Mouse (Mus musculus): ENCODE measurements at regions not wholly inside any gene's neighbourhood (a gene's known extent, or its start where the extent isn't known, plus 50 kb on each side); places are given as distances from the start of the nearest gene placed in this dataset.

GRCm38 (mm10) chr15:27316746-27317129 lies 149.7 kb upstream of the Ank start:
- DNase-seq (ENCODE audit: extremely low spot score, low spot score) = no peak
- Histone ChIP-seq H3K36me3 (replicated peaks) (no peaks in the 10 kb centered on the region), H3K9me3 (no peaks in the 10 kb centered on the region), H3K4me3 (no peak overlapping the region), H3K27me3 (ENCODE audit: poor library complexity, severe bottlenecking) (no peaks in the 10 kb centered on the region), H3K4me1 (no peaks in the 10 kb centered on the region), H3K27ac (no peak overlapping the region)
- 91% methylated on average over 1 of the region's 1 CpGs for WGBS

DNA sequence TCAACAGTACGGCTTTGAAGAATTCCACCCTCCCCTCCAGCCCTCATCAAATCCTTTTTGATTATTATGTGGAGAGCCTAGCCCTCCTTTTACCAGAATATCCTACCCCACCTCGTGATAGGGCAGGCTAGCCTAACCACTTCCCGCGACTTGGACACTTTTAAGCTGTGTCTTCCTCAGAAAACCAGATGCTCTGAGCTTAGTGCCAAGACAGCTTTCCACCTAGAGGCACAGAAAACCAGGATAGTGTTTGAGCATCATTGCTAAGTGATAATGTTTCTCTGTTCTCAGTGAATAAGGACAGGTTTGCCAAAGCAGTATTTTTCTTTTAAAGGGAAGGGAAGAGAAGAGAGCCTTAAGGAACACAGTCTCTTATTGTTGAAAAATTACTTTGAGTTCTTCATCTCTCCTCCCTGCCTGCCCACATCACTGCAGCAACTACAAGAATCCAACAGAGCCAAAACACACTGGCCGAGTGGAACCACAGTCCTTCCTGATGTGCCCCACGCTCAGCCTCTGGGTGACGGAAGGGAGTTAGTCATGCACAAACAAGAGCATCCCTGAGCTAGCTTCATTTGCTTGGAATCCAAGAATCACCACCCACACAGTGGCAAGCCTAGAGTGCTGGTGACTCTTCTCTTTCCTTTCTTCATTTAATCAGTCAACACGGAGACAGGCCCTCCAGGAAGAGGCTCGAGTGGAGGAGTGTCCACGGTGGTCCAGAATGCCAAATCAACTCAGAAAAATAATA lies 144.4 kb upstream of the Ank start:
- WGBS = 87% methylated on average over 10 of the region's 10 CpGs
- no peak for DNase-seq (ENCODE audit: extremely low spot score, low spot score)
- Histone ChIP-seq H3K36me3 (replicated peaks) (no peaks in the 10 kb centered on the region), H3K27ac (no peak overlapping the region), H3K9me3 (no peaks in the 10 kb centered on the region), H3K4me1 (no peaks in the 10 kb centered on the region), H3K4me3 (no peak overlapping the region), H3K27me3 (ENCODE audit: poor library complexity, severe bottlenecking) (peaks cover 6% of the 10 kb centered on the region; the same call in 1 of the 2 replicates)

GRCm38 (mm10) chr15:27325847-27326548 lies 140.5 kb upstream of the Ank start:
- Histone ChIP-seq H3K4me3 (no peak overlapping the region), H3K36me3 (replicated peaks) (no peaks in the 10 kb centered on the region), H3K27me3 (ENCODE audit: poor library complexity, severe bottlenecking) (peaks cover 6% of the 10 kb centered on the region; the same call in 1 of the 2 replicates), H3K4me1 (no peaks in the 10 kb centered on the region), H3K27ac (no peak overlapping the region), H3K9me3 (no peaks in the 10 kb centered on the region)
- WGBS = 29% methylated on average over 15 of the region's 15 CpGs
- DNase-seq (ENCODE audit: extremely low spot score, low spot score) = peak; percentile 51

GRCm38 (mm10) chr15:27326549-27326876 lies 140.0 kb upstream of the Ank start:
- DNase-seq (ENCODE audit: extremely low spot score, low spot score) = no peak
- peaks cover 6% of the 10 kb centered on the region; the same call in 1 of the 2 replicates for H3K27me3 ChIP-seq (ENCODE audit: poor library complexity, severe bottlenecking)
- H3K36me3 ChIP-seq (replicated peaks) = no peaks in the 10 kb centered on the region
- no peaks in the 10 kb centered on the region for H3K9me3 ChIP-seq
- no peak overlapping the region for H3K27ac ChIP-seq
- no peak overlapping the region for H3K4me3 ChIP-seq
- no peaks in the 10 kb centered on the region for H3K4me1 ChIP-seq
- WGBS = 76% methylated on average over 5 of the region's 5 CpGs

- H3K9me3 ChIP-seq = no peaks in the 10 kb centered on the region
- no peaks in the 10 kb centered on the region for H3K36me3 ChIP-seq (replicated peaks)
- DNase-seq (ENCODE audit: extremely low spot score, low spot score) = no peak
- H3K4me3 ChIP-seq = no peak overlapping the region
- no peaks in the 10 kb centered on the region for H3K4me1 ChIP-seq
- 90% methylated on average over 5 of the region's 5 CpGs for WGBS
- no peak overlapping the region for H3K27ac ChIP-seq
- H3K27me3 ChIP-seq (ENCODE audit: poor library complexity, severe bottlenecking) = peaks cover 6% of the 10 kb centered on the region; the same call in 1 of the 2 replicates
These were observed 138.7 kb upstream of the Ank start for GRCm38 (mm10) chr15:27327744-27328143.

- Histone ChIP-seq H3K4me3 (no peak overlapping the region), H3K27ac (no peak overlapping the region), H3K4me1 (no peaks in the 10 kb centered on the region), H3K9me3 (no peaks in the 10 kb centered on the region), H3K36me3 (replicated peaks) (no peaks in the 10 kb centered on the region), H3K27me3 (ENCODE audit: poor library complexity, severe bottlenecking) (peaks cover 6% of the 10 kb centered on the region; the same call in 1 of the 2 replicates)
- DNase-seq (ENCODE audit: extremely low spot score, low spot score) = no peak
- WGBS = 94% methylated on average over 2 of the region's 2 CpGs
These were observed 138.0 kb upstream of the Ank start for GRCm38 (mm10) chr15:27328441-27328840.

- WGBS = 73% methylated on average over 4 of the region's 4 CpGs
- H3K4me3 ChIP-seq = no peak overlapping the region
- H3K27me3 ChIP-seq (ENCODE audit: poor library complexity, severe bottlenecking) = no peaks in the 10 kb centered on the region
- no peaks in the 10 kb centered on the region for H3K36me3 ChIP-seq (replicated peaks)
- H3K9me3 ChIP-seq = no peaks in the 10 kb centered on the region
- H3K4me1 ChIP-seq = no peaks in the 10 kb centered on the region
- no peak for DNase-seq (ENCODE audit: extremely low spot score, low spot score)
- H3K27ac ChIP-seq = no peak overlapping the region
These were observed 126.4 kb upstream of the Ank start for GRCm38 (mm10) chr15:27340070-27340469.

GRCm38 (mm10) chr15:27341518-27341976 lies 124.9 kb upstream of the Ank start:
- Histone ChIP-seq H3K27me3 (ENCODE audit: poor library complexity, severe bottlenecking) (no peaks in the 10 kb centered on the region), H3K36me3 (replicated peaks) (no peaks in the 10 kb centered on the region), H3K4me3 (no peak overlapping the region), H3K27ac (no peak overlapping the region), H3K4me1 (no peaks in the 10 kb centered on the region), H3K9me3 (no peaks in the 10 kb centered on the region)
- 85% methylated on average over 5 of the region's 5 CpGs for WGBS
- no peak for DNase-seq (ENCODE audit: extremely low spot score, low spot score)

- Histone ChIP-seq H3K9me3 (no peaks in the 10 kb centered on the region), H3K4me1 (no peaks in the 10 kb centered on the region)
- 87% methylated on average over 6 of the region's 6 CpGs for WGBS
These were observed 108.0 kb upstream of the Ank start for GRCm38 (mm10) chr15:27358441-27358840.

DNA sequence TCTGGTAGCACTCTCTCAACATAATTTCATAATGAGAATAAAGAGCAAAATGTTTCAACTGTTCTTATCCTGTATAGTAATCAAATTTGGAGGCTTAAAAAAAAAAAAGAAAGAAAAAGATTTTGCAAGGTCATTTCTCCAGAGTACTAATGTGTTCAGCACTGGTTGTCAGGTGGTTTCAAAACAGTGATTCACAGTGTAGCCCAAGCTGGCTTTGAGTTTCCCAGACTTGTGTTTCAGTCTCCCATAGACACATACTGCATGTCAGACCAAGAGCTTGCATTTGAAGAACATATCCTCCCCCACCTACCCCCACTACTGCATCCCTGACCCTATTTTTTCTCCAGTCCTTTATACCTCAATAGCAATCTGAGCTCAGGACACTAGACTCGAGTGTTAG lies 107.2 kb upstream of the Ank start:
- Histone ChIP-seq H3K4me3 (no peak overlapping the region), H3K4me1 (no peaks in the 10 kb centered on the region), H3K36me3 (replicated peaks) (no peaks in the 10 kb centered on the region), H3K27me3 (ENCODE audit: poor library complexity, severe bottlenecking) (no peaks in the 10 kb centered on the region), H3K9me3 (no peaks in the 10 kb centered on the region), H3K27ac (no peak overlapping the region)
- WGBS = 56% methylated on average over 1 of the region's 1 CpGs
- DNase-seq (ENCODE audit: extremely low spot score, low spot score) = no peak

More at GRCm38 (mm10) chr15:27358441-27358840, 108.0 kb upstream of the Ank start:
- H3K36me3 ChIP-seq (replicated peaks) = no peaks in the 10 kb centered on the region
- no peak overlapping the region for H3K27ac ChIP-seq
- no peak for DNase-seq (ENCODE audit: extremely low spot score, low spot score)
- H3K4me3 ChIP-seq = no peak overlapping the region
- H3K27me3 ChIP-seq (ENCODE audit: poor library complexity, severe bottlenecking) = no peaks in the 10 kb centered on the region

GRCm38 (mm10) chr15:27374517-27374916 lies 92.0 kb upstream of the Ank start:
- H3K27me3 ChIP-seq (ENCODE audit: poor library complexity, severe bottlenecking) = no peaks in the 10 kb centered on the region
- no peaks in the 10 kb centered on the region for H3K9me3 ChIP-seq
- H3K4me3 ChIP-seq = no peak overlapping the region
- no peak overlapping the region for H3K27ac ChIP-seq
- WGBS = 70% methylated on average over 1 of the region's 1 CpGs
- H3K4me1 ChIP-seq = no peaks in the 10 kb centered on the region
- H3K36me3 ChIP-seq (replicated peaks) = no peaks in the 10 kb centered on the region
- DNase-seq (ENCODE audit: extremely low spot score, low spot score) = no peak

DNA sequence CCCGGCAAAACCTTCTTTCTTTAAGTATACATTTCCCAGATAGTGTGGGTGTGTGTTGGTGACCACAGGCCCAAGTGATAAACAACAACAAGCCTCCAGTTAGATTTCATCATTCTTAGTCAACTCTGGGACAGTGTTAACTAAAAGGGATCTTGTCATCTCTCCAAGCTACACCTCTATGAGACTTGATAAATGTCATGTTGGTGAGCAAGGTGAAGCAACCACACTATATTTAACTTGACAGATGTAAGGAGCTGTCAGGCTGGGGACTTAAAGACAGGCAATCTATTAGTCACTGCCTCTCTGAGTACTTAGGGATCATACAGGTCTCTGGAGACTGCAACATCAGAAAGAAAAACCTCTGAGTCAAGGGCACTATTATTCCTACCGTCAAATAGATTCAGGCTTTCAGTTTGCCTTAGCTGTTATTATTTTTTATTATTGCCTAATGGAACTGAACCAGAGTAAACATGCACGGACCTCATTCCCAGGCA lies 87.8 kb upstream of the Ank start:
- Histone ChIP-seq H3K4me1 (no peaks in the 10 kb centered on the region; the same call in 1 of the 2 replicates), H3K9me3 (no peaks in the 10 kb centered on the region), H3K4me3 (no peak overlapping the region), H3K27me3 (ENCODE audit: poor library complexity, severe bottlenecking) (no peaks in the 10 kb centered on the region), H3K27ac (no peak overlapping the region), H3K36me3 (replicated peaks) (no peaks in the 10 kb centered on the region)
- WGBS = 88% methylated on average over 3 of the region's 3 CpGs
- DNase-seq (ENCODE audit: extremely low spot score, low spot score) = no peak

GRCm38 (mm10) chr15:27380436-27380945 lies 86.0 kb upstream of the Ank start:
- 45% methylated on average over 4 of the region's 4 CpGs for WGBS
- no peaks in the 10 kb centered on the region for H3K36me3 ChIP-seq (replicated peaks)
- H3K4me1 ChIP-seq = no peaks in the 10 kb centered on the region; the same call in 1 of the 2 replicates
- H3K27me3 ChIP-seq (ENCODE audit: poor library complexity, severe bottlenecking) = no peaks in the 10 kb centered on the region
- H3K4me3 ChIP-seq = no peak overlapping the region
- H3K9me3 ChIP-seq = no peaks in the 10 kb centered on the region
- H3K27ac ChIP-seq = no peak overlapping the region
- DNase-seq (ENCODE audit: extremely low spot score, low spot score) = no peak

Measured in forebrain, embryonic 10.5 days (tissue).